Mouse (Mus musculus) liver, embryonic 14.5 days (tissue): ENCODE measurements at regions not wholly inside any gene's neighbourhood (a gene's known extent, or its start where the extent isn't known, plus 50 kb on each side); places are given as distances from the start of the nearest gene placed in this dataset.
"Not testable (repeated sequence)": the region's sequence is repeated elsewhere in the genome, so short reads cannot be mapped to it uniquely, and the experiment has no call there.

Source experiments
- ATAC-seq: fragments of 200-750 bp; cut with Nextera tagmentation; 2 replicates; pipeline ENCODE4 v1.8.0; 2017; ENCODE audit warnings: moderate number of reproducible peaks, mild to moderate bottlenecking, moderate library complexity; ENCODE audit not compliant: insufficient read depth
- DNase-seq, 3 experiments: peaks; one replicate each; pipeline ENCODE4 v3.0.0-alpha.2; 2012 to 2013; ENCODE audit warnings: low read depth in 3 of 3, low spot score in 3 of 3
- H3K27ac ChIP-seq: fragments of 300-500 bp; sonication (generic); 2 replicates; pipeline ENCODE4 v1.5.1; 2014; ENCODE audit warnings: moderate library complexity, mild to moderate bottlenecking, control low read depth, inconsistent platforms
- H3K27me3 ChIP-seq: fragments of 300-500 bp; sonication (generic); 2 replicates; pipeline ENCODE4 v1.6.1; 2014; ENCODE audit warnings: mild to moderate bottlenecking, low read length, moderate library complexity; ENCODE audit not compliant: control insufficient read depth, insufficient read depth
- H3K36me3 ChIP-seq: fragments of 300-500 bp; sonication (generic); replicated peaks from 2 replicates; pipeline ENCODE4 v1.6.1; 2014; ENCODE audit warnings: low read depth; ENCODE audit not compliant: control insufficient read depth, insufficient read depth
- H3K4me1 ChIP-seq, 2 experiments: fragments of 200-500 bp in 1 of 2; fragments of 300-500 bp in 1 of 2; sonication (generic) in 1 of 2; replicated peaks; 2 replicates each; pipeline ENCODE4 v1.6.1; 2012 to 2014; ENCODE audit warnings: antibody characterized with exemption in 1 of 2, inconsistent platforms in 1 of 2, low read length in 1 of 2; ENCODE audit not compliant: control insufficient read depth in 2 of 2, insufficient read depth in 2 of 2
- H3K4me2 ChIP-seq: fragments of 300-500 bp; sonication (generic); 2 replicates; pipeline ENCODE4 v1.6.1; 2014; ENCODE audit warnings: low read depth, mild to moderate bottlenecking, control low read depth, moderate library complexity
- H3K4me3 ChIP-seq, 2 experiments: fragments of 200-500 bp in 1 of 2; fragments of 300-500 bp in 1 of 2; sonication (generic) in 1 of 2; 2 replicates each; pipeline ENCODE4 v1.5.1; 2012 to 2014; ENCODE audit warnings: low read depth in 2 of 2, low read length in 2 of 2, mild to moderate bottlenecking in 2 of 2, control low read depth in 1 of 2, inconsistent platforms in 1 of 2, moderate library complexity in 1 of 2; ENCODE audit not compliant: insufficient read depth in 1 of 2
- H3K9ac ChIP-seq: fragments of 300-500 bp; sonication (generic); replicated peaks from 2 replicates; pipeline ENCODE4 v1.6.1; 2014; ENCODE audit warnings: mild to moderate bottlenecking, control low read depth, moderate library complexity
- H3K9me3 ChIP-seq: fragments of 300-500 bp; sonication (generic); 2 replicates; pipeline ENCODE4 v1.6.1; 2016; ENCODE audit warnings: low read length, mixed read lengths; ENCODE audit not compliant: control insufficient read depth
- CTCF ChIP-seq: IDR thresholded peaks from 2 replicates; pipeline ENCODE4 v1.5.1; 2016; ENCODE audit warnings: antibody characterized with exemption, low read depth, control low read depth
- EP300 ChIP-seq: IDR thresholded peaks from 2 replicates; pipeline ENCODE4 v1.6.1; 2016; ENCODE audit warnings: antibody characterized with exemption, low read depth
- whole genome bisulfite sequencing: fragments of 180-500 bp; shearing (Covaris S2); extraction: QIAGEN DNeasy Blood & Tissue Kit; methylation state at CpG from one replicate; pipeline ENCODE4 v1.1.7; 2014; ENCODE audit not compliant: insufficient replicate concordance; 5-methylcytosine and 5-hydroxymethylcytosine counted together

- no peak for ATAC-seq
- Histone ChIP-seq H3K9ac (no peak overlapping the region), H3K4me3 (no peak overlapping the region), H3K36me3 (no peaks in the 10 kb centered on the region), H3K9me3 (no peaks in the 10 kb centered on the region), H3K4me2 (no peak overlapping the region), H3K27ac (no peak overlapping the region), H3K4me1 (no peaks in the 10 kb centered on the region), H3K27me3 (no peaks in the 10 kb centered on the region)
- TF ChIP-seq EP300 (no peak), CTCF (no peak)
- WGBS = 56% methylated on average over 6 of the region's 6 CpGs
- DNase-seq = no peak
These were observed 151.1 kb downstream of the Srek1 start for GRCm38 (mm10) chr13:103623319-103623718.

DNA sequence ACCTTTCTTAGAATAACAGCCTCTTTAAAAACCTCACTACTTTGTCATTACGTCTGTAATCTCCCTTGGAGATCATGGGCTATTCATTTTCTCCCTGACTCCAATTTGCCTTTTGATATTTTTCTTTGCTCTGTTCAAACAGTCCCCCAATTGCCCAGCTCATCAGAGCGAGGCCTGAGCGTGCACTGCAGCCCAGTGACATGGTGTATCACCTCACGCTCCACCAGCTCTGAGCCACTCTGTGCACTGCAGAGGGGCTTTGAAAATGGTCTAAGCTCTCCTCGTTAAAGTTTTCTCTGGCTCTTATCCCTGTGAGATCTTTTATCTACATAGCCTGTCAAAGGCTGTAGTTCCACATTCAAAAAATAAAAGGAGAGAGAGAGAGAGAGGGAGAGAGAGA is 152.1 kb downstream of the Srek1 start:
- Histone ChIP-seq H3K9ac (no peak overlapping the region), H3K4me1 (no peaks in the 10 kb centered on the region), H3K4me3 (no peak overlapping the region), H3K4me2 (no peak overlapping the region), H3K36me3 (no peaks in the 10 kb centered on the region), H3K9me3 (no peaks in the 10 kb centered on the region), H3K27ac (no peak overlapping the region), H3K27me3 (no peaks in the 10 kb centered on the region)
- no peak for TF ChIP-seq CTCF
- no peak for TF ChIP-seq EP300
- DNase-seq = no peak
- no peak for ATAC-seq
- WGBS = 44% methylated on average over 5 of the region's 5 CpGs

DNA sequence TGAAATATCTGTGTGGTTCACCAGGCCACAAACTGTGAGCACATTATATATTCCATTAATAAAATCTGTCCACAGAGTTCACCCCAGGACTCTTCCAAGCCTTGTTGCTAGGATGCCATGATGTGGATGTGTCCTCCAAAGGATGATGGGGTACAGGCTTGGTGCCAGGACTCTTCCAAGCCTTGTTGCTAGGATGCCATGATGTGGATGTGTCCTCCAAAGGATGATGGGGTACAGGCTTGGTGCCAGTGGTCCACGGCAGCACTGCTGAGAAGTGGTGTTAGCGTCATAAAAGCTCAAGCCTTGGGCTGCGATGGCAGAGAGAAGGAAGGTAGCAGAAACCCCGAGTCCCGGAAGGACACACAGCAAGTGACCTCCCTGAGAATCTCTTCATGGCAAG is 153.4 kb downstream of the Srek1 start:
- H3K36me3 ChIP-seq, H3K9me3 ChIP-seq, H3K4me3 ChIP-seq, H3K4me1 ChIP-seq, H3K27me3 ChIP-seq, H3K4me2 ChIP-seq, H3K27ac ChIP-seq, DNase-seq, ATAC-seq, H3K9ac ChIP-seq: not testable (repeated sequence)
- 76% methylated on average over 5 of the region's 5 CpGs for WGBS

DNA sequence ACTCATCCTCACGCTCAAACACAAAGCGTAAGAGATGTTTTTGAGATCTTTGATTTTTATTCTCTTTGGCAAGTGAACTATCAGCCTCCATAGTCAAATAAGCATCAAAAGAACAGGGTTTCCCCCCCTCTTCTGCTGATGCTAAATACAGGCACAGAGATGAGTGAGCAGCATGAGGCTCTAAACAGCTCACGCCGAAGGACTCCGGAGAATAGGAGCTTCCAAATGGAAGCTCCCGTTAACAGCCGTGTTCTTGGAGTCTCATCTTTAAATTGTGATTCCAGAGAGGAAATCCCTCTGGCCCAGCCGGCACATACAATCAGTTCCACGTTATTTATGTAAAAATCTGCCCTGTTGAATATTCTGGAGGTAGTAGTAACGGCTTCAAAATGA is 161.1 kb downstream of the Srek1 start:
- no peak for ATAC-seq
- Histone ChIP-seq H3K4me1 (no peaks in the 10 kb centered on the region), H3K36me3 (no peaks in the 10 kb centered on the region), H3K9me3 (no peaks in the 10 kb centered on the region), H3K4me3 (no peak overlapping the region), H3K27me3 (no peaks in the 10 kb centered on the region), H3K9ac (no peak overlapping the region), H3K4me2 (no peak overlapping the region), H3K27ac (no peak overlapping the region)
- TF ChIP-seq EP300 (no peak), CTCF (no peak)
- no peak for DNase-seq
- 73% methylated on average over 10 of the region's 10 CpGs for WGBS

DNA sequence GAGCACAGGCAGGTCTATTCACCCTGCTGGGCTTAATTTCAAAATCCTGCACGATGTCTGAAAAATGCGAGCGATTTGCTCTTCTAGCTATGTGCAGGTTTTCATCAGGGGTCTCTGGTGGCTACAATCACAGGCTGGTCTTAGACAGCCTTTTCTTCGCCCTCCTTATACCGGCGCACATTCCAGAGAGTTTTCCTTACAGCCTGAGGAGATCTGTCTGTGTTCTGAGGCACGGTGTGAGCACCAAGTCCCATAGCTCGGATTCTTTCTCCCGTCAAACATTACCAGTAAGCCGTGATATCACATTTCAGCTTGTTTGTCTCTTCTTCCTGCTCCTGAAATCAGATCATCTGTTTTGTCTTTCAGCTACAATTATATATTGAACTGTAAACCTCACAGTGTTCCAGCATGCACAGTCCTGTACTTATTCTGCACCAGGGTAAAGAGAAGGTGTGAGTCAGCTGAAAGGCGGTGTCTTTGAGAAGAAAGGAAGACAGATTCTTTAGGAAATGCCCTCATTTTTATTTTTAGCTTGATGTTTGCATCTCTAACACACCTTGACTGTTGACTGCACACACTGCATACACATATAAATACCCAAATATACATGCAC is 161.6 kb downstream of the Srek1 start:
- Histone ChIP-seq H3K9ac (no peak overlapping the region), H3K4me2 (no peak overlapping the region), H3K36me3 (no peaks in the 10 kb centered on the region), H3K27me3 (no peaks in the 10 kb centered on the region), H3K4me1 (no peaks in the 10 kb centered on the region), H3K27ac (no peak overlapping the region), H3K9me3 (no peaks in the 10 kb centered on the region), H3K4me3 (no peak overlapping the region)
- DNase-seq (no peak), ATAC-seq (no peak)
- TF ChIP-seq EP300 = no peak
- no peak for TF ChIP-seq CTCF
- 67% methylated on average over 11 of the region's 11 CpGs for WGBS
